Mouse (Mus musculus) forebrain, embryonic 16.5 days (tissue): Measurements from ENCODE around the gene Cdk12. TPM values are rescaled to one million over a fixed set of nuclear protein-coding genes. Genes with fewer than 3 reads are reported as not detected.

Source experiments
- ATAC-seq: fragments of 200-750 bp; cut with Nextera tagmentation; 2 replicates; pipeline ENCODE4 v1.8.0; 2017; ENCODE audit warnings: mild to moderate bottlenecking, moderate library complexity
- H3K27ac ChIP-seq: fragments of 300-500 bp; sonication (generic); 2 replicates; pipeline ENCODE4 v1.5.1; 2014; ENCODE audit warnings: low read length, control low read depth
- H3K27me3 ChIP-seq: fragments of 300-500 bp; sonication (generic); replicated peaks from 2 replicates; pipeline ENCODE4 v1.6.1; 2014; ENCODE audit warnings: low read length; ENCODE audit not compliant: control insufficient read depth, insufficient read depth
- H3K36me3 ChIP-seq: fragments of 300-500 bp; sonication (generic); 2 replicates; pipeline ENCODE4 v1.6.1; 2014; ENCODE audit not compliant: control insufficient read depth, insufficient read depth
- H3K4me1 ChIP-seq: fragments of 300-500 bp; sonication (generic); replicated peaks from 2 replicates; pipeline ENCODE4 v1.6.1; 2014; ENCODE audit warnings: low read length; ENCODE audit not compliant: control insufficient read depth, insufficient read depth
- H3K4me2 ChIP-seq: fragments of 300-500 bp; sonication (generic); 2 replicates; pipeline ENCODE4 v1.6.1; 2014; ENCODE audit warnings: mild to moderate bottlenecking, low read length, control low read depth
- H3K4me3 ChIP-seq: fragments of 300-500 bp; sonication (generic); replicated peaks from 2 replicates; pipeline ENCODE4 v1.5.1; 2014; ENCODE audit warnings: mild to moderate bottlenecking, low read length, control low read depth
- H3K9ac ChIP-seq: fragments of 300-500 bp; sonication (generic); replicated peaks from 2 replicates; pipeline ENCODE4 v1.6.1; 2014; ENCODE audit warnings: low read depth, low read length, control low read depth
- H3K9me3 ChIP-seq: fragments of 300-500 bp; sonication (generic); 2 replicates; pipeline ENCODE4 v1.6.1; 2016; ENCODE audit warnings: low read length; ENCODE audit not compliant: control insufficient read depth
- WGBS: fragments of 180-500 bp; shearing (Covaris S2); extraction: QIAGEN DNeasy Blood & Tissue Kit; methylation state at CpG from one replicate; pipeline ENCODE4 v1.1.7; 2014; 5-methylcytosine and 5-hydroxymethylcytosine counted together
- microRNA-seq: library from miRNA; unstranded; fragments of <30 nt; microRNA quantifications from one replicate; pipeline ENCODE4, GENCODE M21; 2017
- polyA plus RNA-seq: library from polyadenylated mRNA; unstranded; fragments of >200 nt; fragmentation: Nextera tagmentation; extraction: Ambion mirVana; gene quantifications from 2 replicates; pipeline ENCODE4 v1.2.1, GENCODE M21; 2015

The Cdk12 gene
- polyA plus RNA-seq, 1 experiment from 2014 or later = 12.3 TPM

- Histone ChIP-seq H3K4me1 (peaks cover 52% of the 10 kb centered on the region), H3K27me3 (peaks cover 39% of the 10 kb centered on the region)
These were observed 121.1 kb downstream of the Cdk12 start for GRCm38 (mm10) chr11:98323933-98324332.

DNA sequence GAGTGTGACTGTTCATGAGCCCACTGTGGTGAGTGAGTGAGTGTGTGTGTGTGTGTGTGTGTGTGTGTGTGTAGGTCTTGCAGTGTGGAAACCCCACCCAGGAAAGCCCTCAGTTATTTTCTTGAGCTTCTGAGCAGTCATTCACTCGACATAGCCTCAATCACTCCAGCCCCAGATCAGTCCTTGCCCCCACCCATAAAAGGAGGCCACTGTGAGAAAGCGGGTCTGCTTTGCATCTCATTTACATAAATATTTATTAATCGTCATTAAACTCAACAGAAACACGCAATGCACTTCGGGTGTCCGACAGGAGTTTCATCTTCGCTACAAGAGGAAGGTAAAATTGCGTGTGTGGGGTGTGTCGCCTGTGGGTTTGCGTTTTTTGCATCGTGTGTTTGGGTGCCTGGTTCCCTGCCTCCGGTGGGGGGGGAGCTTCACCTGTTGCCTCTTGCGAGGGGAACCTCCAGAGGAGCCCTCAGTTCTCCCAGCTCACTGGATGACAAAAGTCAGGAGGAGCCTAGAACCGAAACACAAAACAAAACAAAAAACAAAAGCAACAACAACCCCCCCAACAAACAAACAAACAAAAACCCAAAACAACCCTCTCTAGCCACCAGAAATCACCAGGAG is 122.4 kb downstream of the Cdk12 start:
- Histone ChIP-seq H3K36me3 (no peaks in the 10 kb centered on the region), H3K27me3 (peaks cover 35% of the 10 kb centered on the region), H3K4me3 (peak overlapping the region; percentile 59), H3K4me2 (peak overlapping the region; percentile 64), H3K27ac (peak overlapping the region; percentile 99), H3K9me3 (no peaks in the 10 kb centered on the region), H3K4me1 (peaks cover 42% of the 10 kb centered on the region), H3K9ac (peak overlapping the region; percentile 82)
- ATAC-seq = no peak
- 3% methylated on average over 14 of the region's 14 CpGs for WGBS

More at GRCm38 (mm10) chr11:98323933-98324332, 121.1 kb downstream of the Cdk12 start:
- H3K9ac ChIP-seq = peak overlapping the region; percentile 61
- ATAC-seq = no peak
- H3K36me3 ChIP-seq = no peaks in the 10 kb centered on the region
- peak overlapping the region; percentile 99 for H3K27ac ChIP-seq
- H3K9me3 ChIP-seq = no peaks in the 10 kb centered on the region
- peak overlapping the region; percentile 64 for H3K4me2 ChIP-seq
- under 1% methylated on average over 9 of the region's 9 CpGs for WGBS
- peak overlapping the region; percentile 59 for H3K4me3 ChIP-seq

GRCm38 (mm10) chr11:98325821-98326218 is 123.0 kb downstream of the Cdk12 start:
- Histone ChIP-seq H3K9ac (peak overlapping the region; percentile 82), H3K27me3 (peaks cover 36% of the 10 kb centered on the region), H3K4me1 (peaks cover 41% of the 10 kb centered on the region), H3K4me3 (peak overlapping the region; percentile 59), H3K4me2 (peak overlapping the region; percentile 64), H3K9me3 (no peaks in the 10 kb centered on the region), H3K36me3 (no peaks in the 10 kb centered on the region), H3K27ac (peak overlapping the region; percentile 99)
- ATAC-seq = no peak
- WGBS = 5% methylated on average over 22 of the region's 22 CpGs

GRCm38 (mm10) chr11:98326741-98327135 is 123.9 kb downstream of the Cdk12 start:
- peak overlapping the region; percentile 59 for H3K4me3 ChIP-seq
- peak overlapping the region; percentile 82 for H3K9ac ChIP-seq
- no peak for ATAC-seq
- H3K9me3 ChIP-seq = no peaks in the 10 kb centered on the region
- peaks cover 34% of the 10 kb centered on the region for H3K4me1 ChIP-seq
- H3K36me3 ChIP-seq = no peaks in the 10 kb centered on the region
- peaks cover 41% of the 10 kb centered on the region for H3K27me3 ChIP-seq
- H3K4me2 ChIP-seq = peak overlapping the region; percentile 64
- WGBS = 0% methylated on average over 19 of the region's 19 CpGs
- peak overlapping the region; percentile 99 for H3K27ac ChIP-seq

DNA sequence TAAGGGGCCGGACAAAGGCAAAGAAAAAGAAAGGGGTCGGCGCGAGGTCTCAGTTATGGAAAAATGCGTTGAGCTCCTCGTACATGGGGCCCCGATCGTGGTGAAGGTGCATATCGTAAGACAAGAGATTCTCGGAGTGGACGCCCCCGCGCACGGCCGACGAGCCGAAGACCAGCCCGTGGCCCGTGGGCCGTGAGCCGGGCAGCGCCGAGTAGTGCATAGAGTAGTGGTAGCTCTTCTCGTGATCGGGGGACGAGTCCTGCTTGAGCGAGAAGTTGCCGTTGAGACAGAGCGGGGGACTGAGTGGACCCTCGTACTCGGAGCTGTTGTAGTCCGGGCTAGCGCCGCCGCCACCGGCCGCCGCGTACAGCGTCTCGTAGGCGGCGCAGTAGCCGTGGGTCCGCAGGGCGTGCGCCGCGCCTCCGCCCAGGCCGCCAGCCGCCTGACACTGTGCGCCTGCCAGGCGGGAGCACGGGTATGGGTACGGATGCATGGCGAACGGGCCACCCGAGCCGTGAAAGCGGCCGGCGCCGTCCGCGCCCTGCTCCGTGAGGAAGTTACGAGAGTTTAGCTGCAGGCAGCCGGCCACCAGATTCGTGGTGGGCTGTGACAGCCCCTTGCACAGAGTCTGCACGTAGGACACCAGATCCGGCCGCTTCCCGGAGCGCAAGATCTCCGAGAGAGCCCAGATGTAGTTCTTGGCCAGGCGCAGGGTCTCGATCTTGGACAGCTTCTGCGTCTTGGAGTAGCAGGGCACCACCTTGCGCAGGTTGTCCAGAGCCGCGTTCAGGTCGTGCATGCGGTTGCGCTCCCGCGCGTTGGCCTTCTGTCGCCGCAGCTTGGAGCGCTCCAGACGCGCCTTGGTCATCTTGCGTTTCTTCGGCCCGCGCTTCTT is 124.5 kb downstream of the Cdk12 start:
- H3K9me3 ChIP-seq = no peaks in the 10 kb centered on the region
- ATAC-seq = no peak
- H3K27ac ChIP-seq = peak overlapping the region; percentile 99
- H3K4me1 ChIP-seq = peaks cover 34% of the 10 kb centered on the region
- H3K36me3 ChIP-seq = no peaks in the 10 kb centered on the region
- peak overlapping the region; percentile 64 for H3K4me2 ChIP-seq
- H3K27me3 ChIP-seq = peaks cover 46% of the 10 kb centered on the region
- H3K9ac ChIP-seq = peak overlapping the region; percentile 82
- under 1% methylated on average over 97 of the region's 97 CpGs for WGBS
- H3K4me3 ChIP-seq = peak overlapping the region; percentile 59

DNA sequence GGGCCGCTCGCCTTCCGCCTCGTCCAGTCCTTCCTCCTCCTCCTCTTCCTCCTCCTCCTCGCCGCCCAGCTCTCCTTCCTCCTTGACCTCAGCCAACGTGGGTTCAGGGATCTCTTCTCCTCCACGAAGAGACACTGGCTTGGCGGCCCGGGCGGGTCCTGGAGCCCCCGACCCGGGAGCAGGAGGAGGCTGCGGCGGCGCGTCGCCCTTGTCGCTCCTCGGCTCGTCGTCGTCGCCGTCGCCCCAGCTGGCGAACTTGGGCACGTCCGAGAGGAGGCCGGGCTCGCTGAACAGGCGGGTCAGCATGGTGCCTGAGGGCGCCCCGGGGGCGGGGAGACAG is 125.1 kb downstream of the Cdk12 start:
- H3K36me3 ChIP-seq = no peaks in the 10 kb centered on the region
- peak overlapping the region; percentile 99 for H3K27ac ChIP-seq
- ATAC-seq = no peak
- peaks cover 43% of the 10 kb centered on the region for H3K27me3 ChIP-seq
- H3K9me3 ChIP-seq = no peaks in the 10 kb centered on the region
- peak overlapping the region; percentile 64 for H3K4me2 ChIP-seq
- WGBS = under 1% methylated on average over 31 of the region's 35 CpGs
- peak overlapping the region; percentile 82 for H3K9ac ChIP-seq
- peaks cover 33% of the 10 kb centered on the region for H3K4me1 ChIP-seq
- peak overlapping the region; percentile 59 for H3K4me3 ChIP-seq

Small RNA genes within 50 kb of the gene (microRNA-seq; reads per million reads assigned to microRNA genes)
- not detected for gene Gm27399
- not detected for gene Mir5119

Other genes with a start within 250 kb of the Cdk12 start
- gene Plxdc1, start 216.6 kb upstream of the Cdk12 start, polyA plus RNA-seq = 0.72 and 0.96 TPM in 2 replicates
- gene Arl5c, start 206.9 kb upstream of the Cdk12 start, polyA plus RNA-seq = 4.6 and 6.4 TPM in 2 replicates
- gene Cacnb1, start 180.0 kb upstream of the Cdk12 start, polyA plus RNA-seq = 39.0 and 52.1 TPM in 2 replicates
- 652 and 659 TPM in 2 replicates for gene Rpl19, start 176.3 kb upstream of the Cdk12 start, polyA plus RNA-seq
- 3.4 and 5.4 TPM in 2 replicates for gene Stac2, start 149.6 kb upstream of the Cdk12 start, polyA plus RNA-seq
- 28.0 and 32.1 TPM in 2 replicates for gene Fbxl20, start 52.7 kb upstream of the Cdk12 start, polyA plus RNA-seq
- gene Med1, start 9.8 kb upstream of the Cdk12 start, polyA plus RNA-seq = 67.7 and 75.3 TPM in 2 replicates
- gene Neurod2, start 126.6 kb downstream of the Cdk12 start, polyA plus RNA-seq = 110 and 133 TPM in 2 replicates
- gene Ppp1r1b, start 145.3 kb downstream of the Cdk12 start, polyA plus RNA-seq = 69.7 and 72.4 TPM in 2 replicates
- 52.8 and 56.3 TPM in 2 replicates for gene Stard3, start 155.3 kb downstream of the Cdk12 start, polyA plus RNA-seq
- 0.23 and 0.26 TPM in 2 replicates for gene Tcap, start 180.8 kb downstream of the Cdk12 start, polyA plus RNA-seq
- 0.21 and 0.86 TPM in 2 replicates for gene Pnmt, start 183.4 kb downstream of the Cdk12 start, polyA plus RNA-seq
- 7.4 and 9.4 TPM in 2 replicates for gene Pgap3, start 197.4 kb downstream of the Cdk12 start, polyA plus RNA-seq
- gene Erbb2, start 209.4 kb downstream of the Cdk12 start, polyA plus RNA-seq = 4.9 and 6.2 TPM in 2 replicates
- 243 and 253 TPM in 2 replicates for gene Mien1, start 235.9 kb downstream of the Cdk12 start, polyA plus RNA-seq
- gene Grb7, start 243.3 kb downstream of the Cdk12 start, polyA plus RNA-seq = 0.51 and 0.70 TPM in 2 replicates